Mouse (Mus musculus) stomach, postnatal 0 days (tissue): ENCODE measurements around the gene Gm4744.

Experiments used
- CTCF ChIP-seq: IDR thresholded peaks from 2 replicates; pipeline ENCODE4 v1.5.1; 2016; ENCODE audit warnings: antibody characterized with exemption, low read depth, mild to moderate bottlenecking, moderate library complexity
- EP300 ChIP-seq: optimal IDR thresholded peaks from 2 replicates; pipeline ENCODE3; 2016; ENCODE audit warnings: antibody characterized with exemption

- no peak for TF ChIP-seq CTCF
- no peak for TF ChIP-seq EP300
Observed at GRCm38 (mm10) chr6:40919954-40920353, 31.7 kb downstream of the Gm4744 start.
